1 mouse cellular context compared by ENCODE assay signal in genomic region chr7:46035468-46035867, GRCm38 (mm10).
TF ChIP-seq lines count a peak whose summit lies in the region.

No protein-coding gene starts in this region.

TF ChIP-seq in MEL, 35 proteins besides CTCF, POLR2A, EP300 and RAD21 (continued from another document):
- TF ChIP-seq JUND (IDR thresholded peaks at IDR 0.05; ENCODE audit: low read depth, low read length): peak; percentile 27; the same call in 1 of the 2 replicates
- TF ChIP-seq GATA1 (IDR thresholded peaks at IDR 0.05; ENCODE audit: low read depth, low read length): peak; percentile 80
- TF ChIP-seq MYB (IDR thresholded peaks at IDR 0.05; ENCODE audit: low read depth, low read length): 0 out of 2 replicates have a peak, but pooled peaks have one; percentile 17
- 0 out of 2 replicates have a peak, but pooled peaks have one; percentile 17 for TF ChIP-seq RCOR1 (IDR thresholded peaks at IDR 0.05; ENCODE audit: low read depth, low read length)
- TF ChIP-seq TCF12 (IDR thresholded peaks at IDR 0.05; ENCODE audit: low read depth, low read length): peak; percentile 82
- no peak for TF ChIP-seq MAX (IDR thresholded peaks at IDR 0.05; ENCODE audit: low read length)
